In the genomic region with DNA sequence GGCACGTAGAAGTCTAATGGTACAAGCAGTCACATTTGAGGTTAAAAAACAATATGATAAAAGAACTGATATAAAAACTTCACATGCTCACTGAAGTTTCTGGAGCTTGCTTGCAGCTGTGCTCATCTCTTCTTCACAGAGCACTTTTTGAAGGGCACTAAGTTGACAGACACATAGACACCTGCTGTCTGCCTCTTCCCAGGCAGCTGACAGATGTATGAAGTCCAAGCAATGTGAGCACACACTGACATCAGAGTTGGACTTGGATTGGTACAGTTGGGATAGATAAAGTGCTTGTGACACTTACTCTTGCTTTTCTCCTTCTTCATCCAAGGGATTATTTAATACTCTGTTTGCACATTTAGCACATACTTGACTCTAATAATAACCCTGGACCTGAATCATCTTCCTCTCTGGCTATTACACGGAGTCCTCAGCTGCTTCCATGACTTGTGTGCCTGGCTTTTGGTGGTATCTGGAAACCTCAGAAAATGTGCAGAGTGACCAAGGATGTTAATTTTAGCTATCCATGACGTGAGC, we compare ENCODE assay signal across 32 mouse cellular contexts. TPM values are rescaled to one million over a fixed set of nuclear protein-coding genes. Genes with fewer than 3 reads are reported as not detected.
DNase-seq lines count a peak whose midpoint lies in the region; TF ChIP-seq lines count a peak whose summit lies in the region.
"Had no signal": no experiment of that assay in that cellular context is flagged by ENCODE, and none has a peak within 500 bp of the region (broad histone marks: within the 10 kb centered on the region; RNA-seq: fewer than 3 reads in every experiment).

No protein-coding gene starts in this region.

- no peak overlapping the region for H3K27ac ChIP-seq in heart, embryonic 10.5 days
- no peak overlapping the region for H3K27ac ChIP-seq in thymus, adult 2 months (ENCODE audit: control insufficient read depth, insufficient read depth, low read length)
- H3K27ac ChIP-seq in layer of hippocampus, adult 2 months, result no peak overlapping the region
- H3K27ac ChIP-seq: embryonic facial prominence, embryonic 12.5 days; liver, embryonic 12.5 days; macrophage; midbrain, embryonic 13.5 days had no signal

- TF ChIP-seq POLR2A in thymus, adult 2 months (IDR thresholded peaks at IDR 0.05; ENCODE audit: control insufficient read depth, extremely low read depth, insufficient read depth, low read length, poor library complexity), result no peak

- no peaks in the 10 kb centered on the region for H3K27me3 ChIP-seq in heart, embryonic 10.5 days (ENCODE audit: insufficient read depth, poor library complexity, severe bottlenecking)
- no peaks in the 10 kb centered on the region for H3K27me3 ChIP-seq in thymus, adult 2 months (ENCODE audit: control insufficient read depth, insufficient read depth, low read length)
- H3K27me3 ChIP-seq: embryonic facial prominence, embryonic 12.5 days; liver, embryonic 12.5 days; midbrain, embryonic 13.5 days had no signal

- WGBS in heart, embryonic 10.5 days, result 75% methylated on average over 3 of the region's 3 CpGs
- 64% methylated on average over 3 of the region's 3 CpGs for whole genome bisulfite sequencing in thymus, adult 2 months

- peak; percentile 7 to 25 for DNase-seq in gastrocnemius, adult 8-10 months (ENCODE audit: low spot score in 2 of 2)
- DNase-seq in gastrocnemius, postnatal 4 days (ENCODE audit: low spot score in 2 of 2), result no peak
- DNase-seq in heart, adult 9 months (ENCODE audit: low spot score in 2 of 2), result peak; percentile 4 to 20
- DNase-seq in heart, embryonic 10.5 days (ENCODE audit: low spot score), result no peak
- peak; percentile 44 for DNase-seq in thymus, adult 2 months
- DNase-seq in thymus, postnatal 36 days, result peak; percentile 25 to 48
- DNase-seq in kidney, adult 8-10 months, result no peak
- no peak for DNase-seq in layer of hippocampus, adult 2 months (ENCODE audit: low spot score in 2 of 2)
- DNase-seq: adrenal gland, postnatal 14 days; cerebellum, adult 11 months; cerebellum, adult 9-10 months; embryo, embryonic 11 days; kidney, adult 18-20 months; layer of hippocampus, postnatal 36 days; left cerebral cortex, postnatal 4 days; liver, postnatal 0 days; retina, postnatal 1 day; right cerebral cortex, postnatal 14 days had no signal

- TF ChIP-seq CTCF in thymus, adult 2 months (IDR thresholded peaks at IDR 0.05; ENCODE audit: borderline replicate concordance, control insufficient read depth, extremely low read depth, insufficient read depth, low read length, poor library complexity), result no peak
- TF ChIP-seq CTCF in layer of hippocampus, adult 2 months (conservative IDR thresholded peaks at IDR 0.05), result no peak

- no peaks in the 10 kb centered on the region for H3K9me3 ChIP-seq in heart, embryonic 10.5 days
- H3K9me3 ChIP-seq: embryonic facial prominence, embryonic 12.5 days; liver, embryonic 12.5 days; midbrain, embryonic 13.5 days had no signal

- H3K4me1 ChIP-seq in heart, embryonic 10.5 days, result no peaks in the 10 kb centered on the region
- H3K4me1 ChIP-seq in thymus, adult 2 months (replicated peaks; ENCODE audit: control insufficient read depth, insufficient read depth, low read length), result peaks cover 7% of the 10 kb centered on the region
- H3K4me1 ChIP-seq: embryonic facial prominence, embryonic 12.5 days; liver, embryonic 12.5 days; midbrain, embryonic 13.5 days had no signal

- no peaks in the 10 kb centered on the region for H3K36me3 ChIP-seq in heart, embryonic 10.5 days
- no peaks in the 10 kb centered on the region for H3K36me3 ChIP-seq in thymus, adult 2 months (ENCODE audit: control insufficient read depth, insufficient read depth, low read length)
- H3K36me3 ChIP-seq: embryonic facial prominence, embryonic 12.5 days; liver, embryonic 12.5 days; midbrain, embryonic 13.5 days had no signal

- H3K4me3 ChIP-seq in heart, embryonic 10.5 days, result no peak overlapping the region
- no peak overlapping the region for H3K4me3 ChIP-seq in thymus, adult 2 months (ENCODE audit: control insufficient read depth, insufficient read depth, low read length)
- no peak overlapping the region for H3K4me3 ChIP-seq in layer of hippocampus, adult 2 months
- H3K4me3 ChIP-seq: embryonic facial prominence, embryonic 12.5 days; liver, embryonic 12.5 days; midbrain, embryonic 13.5 days had no signal

RNA-seq across cellular contexts. Expression of a gene that starts 47.7 kb away (rescaled TPM):
- total RNA-seq in gastrocnemius, adult 8-10 months (2022), result not detected
- total RNA-seq in gastrocnemius, postnatal 4 days (2021), result not detected
- not detected in 2 replicates for polyA plus RNA-seq in heart, embryonic 10.5 days (2016; fragmentation: Nextera tagmentation; extraction: Ambion mirVana)
- polyA plus RNA-seq in thymus, adult 2 months (2012; rRNA removed), result not detected in 2 replicates
- total RNA-seq in layer of hippocampus, adult 2 months (2021), result not detected
- total RNA-seq: adrenal gland, postnatal 14 days; layer of hippocampus, postnatal 36 days; left cerebral cortex, postnatal 4 days; megakaryocyte-erythroid progenitor cell, adult 5-6 weeks had no signal
- polyA plus RNA-seq: CD4-positive, CD25-positive, alpha-beta regulatory T cell, adult 4 months; embryonic facial prominence, embryonic 12.5 days; forebrain, embryonic 14.5 days; gonadal fat pad, adult 2 months; heart, embryonic 16.5 days; intestine, embryonic 14.5 days; kidney, embryonic 16.5 days; limb, embryonic 14.5 days; liver, embryonic 12.5 days; liver, postnatal 0 days; macrophage; midbrain, embryonic 13.5 days; neural tube, embryonic 14.5 days; stomach, embryonic 16.5 days had no signal

RNA-seq across cellular contexts. Expression of a gene that starts 56.1 kb away (rescaled TPM):
- 10 to 100 TPM; 10.9 to 33.9 (median 14.9) TPM for total RNA-seq in gastrocnemius, adult 8-10 months (2022)
- 10 to 100 TPM; 22.1 to 34.4 TPM for total RNA-seq in gastrocnemius, postnatal 4 days (2021)
- polyA plus RNA-seq in heart, embryonic 10.5 days (2016; fragmentation: Nextera tagmentation; extraction: Ambion mirVana), result 3.1 and 4.1 TPM in 2 replicates
- 16.1 and 33.1 TPM in 2 replicates for polyA plus RNA-seq in thymus, adult 2 months (2012; rRNA removed)
- total RNA-seq in layer of hippocampus, adult 2 months (2021), result 10 to 100 TPM; 10.7 to 12.2 TPM

Comparison
In these comparisons a context has a peak if more than half of its experiments do, and no peak if none do; other contexts are left out.
1. DNase-seq: peak in gastrocnemius, adult 8-10 months (2 of 2), heart, adult 9 months (2 of 2), thymus, adult 2 months (single experiment) and thymus, postnatal 36 days (2 of 2); none in gastrocnemius, postnatal 4 days (0 of 2), heart, embryonic 10.5 days (single experiment), kidney, adult 8-10 months (0 of 2) and layer of hippocampus, adult 2 months (0 of 2).